In genomic region chr14:77926718-77927117, GRCm38 (mm10) we compare ENCODE assay signal across 9 mouse cellular contexts. TPM values are rescaled to one million over a fixed set of nuclear protein-coding genes. Genes with fewer than 3 reads are reported as not detected.
DNase-seq lines count a peak whose midpoint lies in the region; ATAC-seq and TF ChIP-seq lines count a peak whose summit lies in the region.
"Had no signal": no experiment of that assay in that cellular context is flagged by ENCODE, and none has a peak within 500 bp of the region (broad histone marks: within the 10 kb centered on the region; RNA-seq: fewer than 3 reads in every experiment).

No protein-coding gene starts in this region.

- H3K36me3 ChIP-seq in heart, postnatal 0 days (replicated peaks; ENCODE audit: control insufficient read depth, insufficient read depth, low read length): no peaks in the 10 kb centered on the region
- H3K36me3 ChIP-seq: neural tube, embryonic 13.5 days had no signal

- H3K27ac ChIP-seq in heart, postnatal 0 days (ENCODE audit: low read depth): no peak overlapping the region
- H3K27ac ChIP-seq: neural tube, embryonic 13.5 days had no signal

- H3K4me3 ChIP-seq in heart, postnatal 0 days (ENCODE audit: low read depth, low read length): no peak overlapping the region
- H3K4me3 ChIP-seq: neural tube, embryonic 13.5 days had no signal

- 51% methylated on average over 3 of the region's 3 CpGs for WGBS in heart, postnatal 0 days

- H3K9ac ChIP-seq in heart, postnatal 0 days (replicated peaks; ENCODE audit: low read depth, low read length): no peak overlapping the region
- H3K9ac ChIP-seq: neural tube, embryonic 13.5 days had no signal

- no peaks in the 10 kb centered on the region for H3K9me3 ChIP-seq in heart, postnatal 0 days (replicated peaks; ENCODE audit: control insufficient read depth, low read length)
- H3K9me3 ChIP-seq: neural tube, embryonic 13.5 days had no signal

- no peak for DNase-seq in heart, postnatal 0 days (ENCODE audit: low spot score)
- DNase-seq in heart, adult 9 months (ENCODE audit: low spot score in 2 of 2): no peak
- DNase-seq in ovary, postnatal 14 days (ENCODE audit: low spot score): peak; percentile 22
- DNase-seq in ovary, postnatal 36 days (ENCODE audit: low spot score): no peak
- DNase-seq in adrenal gland, postnatal 36 days: peak; percentile 20 to 59
- DNase-seq in spleen, postnatal 10 days (ENCODE audit: low spot score in 2 of 2): peak; percentile 12 to 41
- no peak for DNase-seq in T-cell, adult 2 months (ENCODE audit: low spot score)

- ATAC-seq in heart, postnatal 0 days (ENCODE audit: insufficient read depth, low read depth): no peak
- 0 out of 4 replicates have a peak, but pooled peaks have one; percentile 42 to 60 for ATAC-seq in hematopoietic stem cell, adult 5-6 weeks (replicated peaks in 1 of 2; ENCODE audit: insufficient read depth in 1 of 2, low FRiP score in 2 of 2, low TSS enrichment in 1 of 2, low read depth in 1 of 2, poor library complexity in 2 of 2, severe bottlenecking in 2 of 2)

- 0 out of 2 replicates have a peak, but pooled peaks cover 3% of the 10 kb centered on the region for H3K4me1 ChIP-seq in heart, postnatal 0 days (ENCODE audit: control insufficient read depth, insufficient read depth)

- TF ChIP-seq CTCF in heart, postnatal 0 days (IDR thresholded peaks at IDR 0.05; ENCODE audit: low read depth): peak; percentile 55

- no peak for TF ChIP-seq EP300 in heart, postnatal 0 days (IDR thresholded peaks at IDR 0.05; ENCODE audit: low read depth)

- no peak overlapping the region for H3K4me2 ChIP-seq in heart, postnatal 0 days (ENCODE audit: low read depth, low read length)
- H3K4me2 ChIP-seq: neural tube, embryonic 13.5 days had no signal

- H3K27me3 ChIP-seq in heart, postnatal 0 days (ENCODE audit: control insufficient read depth, insufficient read depth, low read length): no peaks in the 10 kb centered on the region
- H3K27me3 ChIP-seq: neural tube, embryonic 13.5 days had no signal

RNA-seq across cellular contexts. Expression of gene Epsti1, which starts 22.7 kb away (rescaled TPM):
- 0.19 and 9.2 TPM in 2 replicates for total RNA-seq in heart, postnatal 0 days (2014; rRNA removed; ENCODE audit: low replicate concordance)
- polyA plus RNA-seq in heart, postnatal 0 days (2015; fragmentation: Nextera tagmentation; extraction: Ambion mirVana): 0.46 and 0.70 TPM in 2 replicates
- 1 to 10 TPM; 1.6 to 1.7 TPM for total RNA-seq in adrenal gland, postnatal 36 days (2021)
- total RNA-seq in hematopoietic stem cell, adult 5-6 weeks (2017): 149 and 184 TPM in 2 replicates

RNA-seq across cellular contexts. Expression of gene Dnajc15, which starts 51.8 kb away (rescaled TPM):
- 9.9 and 17.2 TPM in 2 replicates for total RNA-seq in heart, postnatal 0 days (2014; rRNA removed; ENCODE audit: low replicate concordance)
- polyA plus RNA-seq in heart, postnatal 0 days (2015; fragmentation: Nextera tagmentation; extraction: Ambion mirVana): 241 and 268 TPM in 2 replicates
- 100 to 1,000 TPM; 333 to 435 TPM for total RNA-seq in adrenal gland, postnatal 36 days (2021)
- total RNA-seq in hematopoietic stem cell, adult 5-6 weeks (2017): 21.2 and 48.0 TPM in 2 replicates

Comparison
In these comparisons a context has a peak if more than half of its experiments do, and no peak if none do; other contexts are left out.
1. DNase-seq: peak in ovary, postnatal 14 days (single experiment), adrenal gland, postnatal 36 days (2 of 2) and spleen, postnatal 10 days (2 of 2); none in heart, postnatal 0 days (single experiment), heart, adult 9 months (0 of 2), ovary, postnatal 36 days (single experiment) and T-cell, adult 2 months (single experiment).
2. RNA of gene Epsti1, which starts 22.7 kb away (total RNA-seq): 149 to 184 TPM in hematopoietic stem cell, adult 5-6 weeks; 1.6 to 1.7 TPM in adrenal gland, postnatal 36 days and 0.19 to 9.2 TPM in heart, postnatal 0 days; every median in the first group is over 10 times any median in the second.